Mouse (Mus musculus) heart, adult 18-20 months (tissue): ENCODE measurements around the gene Elavl2. TPM values are rescaled to one million over a fixed set of nuclear protein-coding genes. Genes with fewer than 3 reads are reported as not detected.
"Not testable (repeated sequence)": the region's sequence is repeated elsewhere in the genome, so short reads cannot be mapped to it uniquely, and the experiment has no call there.

ENCODE experiments used
- DNase-seq, 2 experiments: peaks; one replicate each; pipeline ENCODE4 v3.0.0; 2021 to 2022; ENCODE audit warnings: mixed read lengths in 1 of 2
- total RNA-seq, 2 experiments: library from RNA; stranded (reverse); gene quantifications; 2 replicates each; pipeline ENCODE4 v1.2.3; 2021

Elavl2 gene
- total RNA-seq, 2 experiments from 2014 or later: 0.50 to 0.57 TPM

DNA sequence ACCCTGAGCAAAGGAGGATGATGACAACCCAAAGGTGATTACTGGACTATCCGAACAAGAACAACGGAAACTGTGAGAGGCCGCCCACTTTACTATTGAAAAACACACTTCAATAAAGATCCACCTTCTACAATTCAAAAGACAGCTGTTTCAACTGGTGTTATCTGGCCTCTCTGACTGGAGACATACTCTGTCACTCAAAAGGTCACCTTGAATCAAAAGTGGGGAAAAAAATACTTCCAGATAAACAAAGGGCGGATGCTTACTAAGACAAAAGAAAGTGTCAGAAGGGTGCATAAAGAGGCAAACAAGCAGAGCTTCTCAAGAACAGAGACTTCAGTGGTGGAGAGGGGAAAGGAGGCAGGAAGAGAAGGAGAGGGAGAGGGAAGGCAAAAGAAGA lies 66.4 kb downstream of the Elavl2 start:
- DNase-seq: no peak

DNA sequence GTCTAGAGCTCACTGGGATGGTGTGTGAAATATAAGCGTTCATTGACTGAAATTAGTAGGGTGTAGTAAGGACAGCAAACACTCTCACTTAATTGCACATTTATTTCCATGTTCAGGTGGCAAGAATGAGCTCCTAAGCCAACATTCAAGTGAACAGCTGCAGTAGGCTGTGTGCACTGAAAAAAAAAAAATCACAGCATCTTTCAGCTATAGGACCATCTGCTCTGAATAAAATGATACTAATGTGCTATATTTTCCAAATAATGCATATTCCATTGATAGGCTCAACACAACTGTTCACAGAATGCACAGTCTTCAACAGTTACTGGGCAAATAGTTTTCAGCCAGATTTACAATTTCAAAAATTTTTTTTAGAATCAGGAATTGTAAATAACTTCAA lies 89.8 kb downstream of the Elavl2 start:
- no peak for DNase-seq

DNA sequence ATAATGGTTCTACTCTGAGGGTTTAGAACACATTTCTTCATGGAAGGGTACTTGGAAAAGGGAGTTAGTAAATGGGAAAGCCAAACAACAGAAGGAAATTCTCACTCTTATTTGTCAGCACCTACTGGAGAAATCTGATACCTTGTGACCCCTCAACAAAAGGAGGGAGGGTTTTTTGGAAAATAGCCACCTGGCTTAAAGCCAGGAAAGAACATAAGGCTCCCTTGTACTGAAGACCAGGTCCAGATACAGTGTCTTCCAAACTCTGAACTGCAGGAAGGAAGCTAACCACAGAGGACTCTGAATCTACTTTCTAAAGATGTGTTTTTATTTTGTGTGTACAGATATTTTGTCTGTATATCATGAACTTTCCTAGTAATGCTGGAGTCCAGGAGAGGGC lies 102.9 kb downstream of the Elavl2 start:
- no peak for DNase-seq

DNA sequence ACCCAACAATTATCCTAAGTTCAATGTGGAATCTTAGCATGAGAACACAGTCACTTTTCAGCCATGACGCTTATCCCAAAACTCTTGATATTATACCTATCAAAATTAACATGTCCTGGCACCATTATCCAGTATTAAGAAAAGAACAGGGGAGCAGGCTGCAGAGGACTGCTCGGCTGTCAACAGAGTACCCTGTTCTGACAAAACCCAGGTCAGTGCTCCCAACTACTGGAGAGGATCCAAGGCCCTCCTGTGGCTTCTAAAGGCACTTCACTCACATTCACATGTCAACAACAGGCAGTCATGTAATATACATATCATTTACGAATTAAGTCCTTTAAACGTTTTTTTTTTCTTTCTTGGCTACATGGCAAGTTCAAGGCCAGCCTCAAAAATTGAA lies 105.3 kb downstream of the Elavl2 start:
- DNase-seq: no peak

DNA sequence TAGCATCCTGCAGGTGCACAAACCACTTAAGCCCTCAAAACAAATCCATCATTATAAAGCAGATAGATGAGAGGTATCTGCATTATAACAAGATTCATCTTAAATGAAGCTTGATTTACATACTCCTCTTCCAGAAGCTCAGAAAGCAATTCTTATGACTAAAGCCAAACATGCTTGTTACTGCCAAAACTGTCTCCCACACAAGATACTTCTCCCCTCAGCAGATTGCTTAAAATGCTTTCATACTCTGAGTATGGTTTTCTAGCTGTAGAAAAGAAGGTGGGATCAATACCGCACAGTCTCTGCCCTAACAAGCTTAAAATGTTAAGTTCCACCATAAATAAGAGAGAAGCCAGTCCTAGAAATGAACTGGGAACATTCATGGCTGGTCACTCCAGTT lies 109.1 kb downstream of the Elavl2 start:
- no peak for DNase-seq

DNA sequence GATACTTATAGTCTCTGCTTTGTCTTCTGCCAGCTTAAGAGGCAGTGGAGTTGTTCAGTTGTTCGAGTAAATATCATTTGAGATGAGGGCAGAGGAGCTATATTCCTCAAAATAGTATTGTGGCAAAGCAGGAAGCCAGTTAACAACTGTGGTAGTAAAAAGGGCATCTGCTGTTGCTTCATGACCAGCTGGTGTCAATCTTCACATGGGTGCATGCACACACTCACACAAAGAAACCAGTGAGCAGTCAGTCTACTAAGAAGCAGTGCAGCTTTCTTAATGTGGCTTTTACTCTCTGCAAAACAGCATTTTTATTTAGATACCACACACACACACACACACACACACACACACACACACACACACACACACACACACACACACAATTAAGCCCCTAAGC lies 110.2 kb downstream of the Elavl2 start:
- no peak for DNase-seq

DNA sequence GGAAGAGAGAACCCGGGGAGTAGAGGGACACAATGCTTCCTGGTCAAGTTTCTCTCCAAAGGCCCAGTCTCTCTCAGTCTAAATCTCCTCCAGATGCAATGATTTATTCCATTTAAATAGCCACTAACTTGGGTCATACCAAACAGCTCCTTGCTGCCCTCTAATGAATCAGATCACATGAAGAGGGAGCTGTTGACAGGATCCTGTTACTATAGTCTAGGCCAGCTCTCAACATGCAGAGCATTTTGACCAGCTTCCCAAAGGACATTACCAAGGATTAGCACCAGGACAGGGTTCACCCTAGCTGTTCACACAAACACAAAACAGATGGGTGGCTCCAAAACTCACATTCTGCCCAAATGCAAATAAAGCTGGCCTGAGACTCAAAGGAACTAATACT lies 111.4 kb downstream of the Elavl2 start:
- no peak for DNase-seq

DNA sequence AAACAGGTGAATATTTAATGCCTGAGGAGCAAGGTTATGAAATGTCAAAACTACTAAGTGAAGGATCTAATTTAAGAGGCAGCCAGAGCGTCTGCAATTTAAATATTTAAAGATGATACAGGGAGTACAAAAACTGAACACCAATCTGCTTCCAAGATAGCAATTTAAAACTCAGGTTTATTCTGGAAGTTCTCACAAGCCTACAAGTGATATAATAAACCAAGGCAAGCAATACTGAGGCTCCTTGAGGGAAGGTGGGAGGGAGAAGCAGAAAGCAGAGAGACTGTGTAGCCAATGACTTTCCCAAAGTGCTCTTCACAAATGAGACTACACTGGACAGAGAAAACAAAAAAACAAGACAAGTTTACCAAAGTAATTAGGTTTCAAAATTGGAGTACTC lies 132.2 kb downstream of the Elavl2 start:
- no peak for DNase-seq

DNA sequence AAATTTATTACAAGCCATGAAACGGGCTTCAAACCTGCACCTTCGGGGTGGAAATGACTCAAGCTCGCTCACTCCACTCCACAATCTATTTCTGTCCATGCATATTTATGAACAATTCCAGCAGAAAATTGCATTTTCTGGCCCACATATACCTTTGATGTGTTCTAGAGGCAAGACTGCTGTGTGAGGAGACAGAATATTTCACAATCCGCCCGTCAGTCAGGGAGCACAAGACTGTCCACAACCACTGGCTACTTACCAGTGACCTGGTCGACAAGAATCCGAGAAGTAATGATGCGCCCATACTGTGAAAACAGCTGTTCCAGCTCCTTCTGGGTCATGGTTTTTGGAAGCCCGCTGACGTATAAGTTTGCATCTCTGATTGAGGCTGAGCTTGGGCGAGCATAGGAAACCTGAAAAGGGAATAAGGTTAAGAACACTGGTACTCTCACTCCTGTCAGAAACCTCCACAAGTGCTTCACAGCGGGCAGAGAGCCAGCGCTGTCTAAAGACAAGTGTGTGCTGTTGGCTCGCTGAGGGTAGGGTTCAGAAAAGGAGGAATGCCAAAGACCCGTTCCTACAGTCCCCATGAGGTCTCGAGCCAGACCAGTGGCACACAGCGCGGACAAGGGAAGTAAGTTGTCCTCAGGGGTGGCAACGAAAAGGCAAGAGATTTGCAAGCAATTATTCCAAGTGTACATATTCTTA lies 136.7 kb downstream of the Elavl2 start:
- DNase-seq: no peak

DNA sequence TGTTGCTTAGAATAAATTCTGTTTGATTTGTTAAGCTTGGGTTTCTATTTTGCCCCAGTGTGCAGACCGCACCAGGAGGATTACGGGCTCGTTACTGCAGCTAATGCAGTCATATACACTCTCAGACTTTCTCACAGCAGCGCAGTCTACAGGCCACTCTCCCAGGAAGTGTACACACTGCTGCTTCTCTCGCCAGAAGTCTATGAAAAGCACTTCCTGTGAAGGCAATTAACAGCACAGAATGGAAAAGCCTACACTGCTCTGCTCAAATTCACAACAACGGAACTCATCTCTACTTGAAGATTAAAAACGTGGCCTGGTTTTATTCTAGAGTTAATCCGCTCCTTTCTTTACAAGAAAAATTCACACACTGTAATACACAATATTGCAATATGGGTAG lies 137.7 kb downstream of the Elavl2 start:
- no peak for DNase-seq

DNA sequence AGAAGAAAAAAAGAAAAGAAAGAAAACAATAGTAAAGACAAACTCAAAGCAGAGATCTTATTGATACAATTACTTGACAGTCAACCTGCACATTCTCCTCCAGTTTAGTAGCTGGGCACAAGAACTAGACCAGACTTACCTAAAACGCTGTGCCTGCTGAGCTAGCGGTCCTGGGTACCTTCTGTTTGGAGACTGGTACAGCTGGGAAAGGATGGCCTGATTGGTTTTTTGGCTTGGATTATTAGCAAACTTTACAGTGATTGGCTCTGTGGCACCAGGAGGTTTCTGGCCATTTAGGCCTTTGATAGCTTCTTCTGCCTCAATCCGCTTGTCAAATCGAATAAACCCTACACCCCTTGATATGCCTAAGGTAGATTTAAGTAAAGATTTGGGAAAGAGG lies 140.0 kb downstream of the Elavl2 start:
- DNase-seq: no peak

DNA sequence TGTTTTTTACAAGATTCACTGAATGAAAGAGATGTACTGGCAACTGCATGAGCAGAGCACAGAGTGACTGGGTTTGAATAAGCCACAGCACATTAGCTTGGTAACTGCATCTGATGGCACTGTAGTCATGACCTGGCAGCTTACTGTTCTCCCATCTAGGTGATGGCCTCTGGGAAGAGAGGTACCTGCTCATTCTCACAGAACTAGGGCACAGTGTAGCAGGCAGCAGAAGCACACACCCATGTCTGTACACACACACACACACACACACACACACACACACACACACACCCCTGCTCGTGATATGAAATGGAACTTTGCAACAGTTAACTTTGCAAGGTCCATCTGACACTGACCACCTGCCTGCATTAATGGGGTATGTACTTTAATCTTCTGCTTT lies 151.9 kb downstream of the Elavl2 start:
- no peak for DNase-seq

DNA sequence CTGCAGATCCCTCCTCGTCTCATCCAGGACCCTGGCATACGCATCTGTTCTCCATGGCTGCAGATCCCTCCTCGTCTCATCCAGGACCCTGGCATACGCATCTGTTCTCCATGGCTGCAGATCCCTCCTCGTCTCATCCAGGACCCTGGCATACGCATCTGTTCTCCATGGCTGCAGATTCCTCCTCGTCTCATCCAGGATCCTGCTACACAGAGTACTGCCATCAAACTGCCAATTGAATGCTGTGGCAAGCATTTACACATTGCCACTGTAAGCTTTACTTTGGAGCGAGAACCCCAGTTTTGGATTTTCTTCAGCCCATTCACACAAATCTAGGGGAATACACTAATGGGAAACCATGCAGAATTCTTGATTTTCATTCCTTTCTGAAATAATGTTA lies 155.4 kb downstream of the Elavl2 start:
- not testable (repeated sequence) for DNase-seq

DNA sequence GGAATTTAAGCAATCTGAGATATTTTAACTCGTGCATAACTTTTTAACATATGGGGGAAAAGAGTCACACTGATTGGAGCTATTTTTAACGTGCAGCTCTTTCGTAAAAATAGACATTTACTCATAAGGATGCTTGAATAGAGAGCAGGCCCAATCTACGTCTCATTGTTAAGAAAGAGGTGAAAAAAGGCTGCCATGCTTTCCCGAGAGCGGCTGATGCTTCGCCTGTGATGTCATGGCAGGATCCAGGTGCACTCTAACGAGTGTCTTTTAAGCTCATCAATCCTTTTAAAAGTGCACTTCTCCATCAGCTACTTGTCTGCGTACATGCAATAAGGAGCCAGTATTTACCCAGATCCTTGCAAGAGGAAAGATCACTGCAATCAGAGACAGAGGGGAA lies 156.0 kb downstream of the Elavl2 start:
- DNase-seq: no peak

DNA sequence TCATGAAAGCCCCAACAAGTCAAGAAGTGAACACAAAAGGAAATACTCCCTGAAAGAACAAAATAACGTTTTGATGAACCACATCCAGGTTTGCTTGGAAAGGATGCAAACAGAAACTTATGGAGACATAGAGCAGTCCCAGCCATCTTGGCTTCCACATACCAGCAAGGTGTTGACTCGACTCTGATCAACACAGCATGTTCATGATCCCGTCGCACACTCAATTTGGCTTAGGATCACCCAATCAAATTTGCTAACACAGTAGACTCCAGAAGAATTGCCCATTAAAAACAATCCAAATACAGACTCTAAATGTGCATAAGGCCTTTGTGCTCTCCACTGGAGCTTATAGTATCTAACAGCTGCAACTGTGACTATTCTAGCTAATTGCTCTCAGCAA lies 156.7 kb downstream of the Elavl2 start:
- DNase-seq: no peak

DNA sequence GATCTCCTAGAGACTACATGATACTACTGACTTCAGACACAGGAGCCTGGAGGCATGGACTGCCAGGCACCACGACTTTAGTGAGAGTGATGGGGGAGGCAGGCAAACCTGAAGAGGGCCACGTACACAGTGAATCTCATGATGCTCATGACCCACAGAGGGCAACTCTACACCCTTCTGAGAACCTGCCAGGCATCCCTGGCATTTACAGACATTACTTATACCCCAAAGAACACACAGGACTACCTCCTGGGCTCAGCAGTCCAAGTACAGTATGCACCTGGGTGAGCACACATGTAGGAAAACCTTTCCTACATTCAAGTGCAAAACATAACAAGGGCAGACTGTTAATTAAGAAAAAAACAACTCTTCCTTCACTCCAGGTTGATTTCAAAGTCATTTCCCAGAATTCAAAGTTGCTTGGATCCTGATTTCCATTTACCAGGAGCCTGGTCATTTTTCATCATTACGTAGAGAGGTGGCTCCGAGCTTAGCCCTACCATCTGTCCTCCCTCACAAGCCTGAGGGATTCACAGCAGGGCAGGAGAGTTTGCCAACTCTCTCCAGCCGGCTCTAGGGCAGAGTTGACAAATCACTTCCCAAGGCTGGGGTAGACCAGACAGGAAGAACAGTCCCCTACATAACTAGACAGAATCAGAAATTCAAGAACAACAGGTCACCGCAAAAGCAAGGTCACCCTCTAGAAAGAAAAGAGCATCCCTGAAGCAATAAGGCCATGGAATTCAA lies 161.7 kb downstream of the Elavl2 start:
- DNase-seq: no peak

DNA sequence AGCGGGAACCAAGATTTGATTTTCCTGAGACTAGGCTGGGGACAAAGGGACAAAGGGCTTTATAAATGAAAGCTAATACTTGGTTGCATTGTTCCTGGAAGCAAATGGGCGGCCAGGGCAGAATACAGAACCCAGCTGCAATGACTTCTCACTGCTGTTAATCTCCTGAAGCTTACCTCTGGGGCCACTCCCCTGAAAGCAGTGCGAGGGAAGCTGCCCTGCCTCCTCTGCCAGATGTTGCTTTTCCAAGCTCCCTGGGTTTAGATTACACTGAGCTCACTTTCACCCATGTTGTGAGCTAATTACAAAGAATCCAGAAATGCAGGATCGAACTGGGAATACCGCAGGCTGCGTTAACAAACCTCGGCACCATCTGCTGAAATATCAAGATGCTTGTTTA lies 163.6 kb downstream of the Elavl2 start:
- no peak for DNase-seq

DNA sequence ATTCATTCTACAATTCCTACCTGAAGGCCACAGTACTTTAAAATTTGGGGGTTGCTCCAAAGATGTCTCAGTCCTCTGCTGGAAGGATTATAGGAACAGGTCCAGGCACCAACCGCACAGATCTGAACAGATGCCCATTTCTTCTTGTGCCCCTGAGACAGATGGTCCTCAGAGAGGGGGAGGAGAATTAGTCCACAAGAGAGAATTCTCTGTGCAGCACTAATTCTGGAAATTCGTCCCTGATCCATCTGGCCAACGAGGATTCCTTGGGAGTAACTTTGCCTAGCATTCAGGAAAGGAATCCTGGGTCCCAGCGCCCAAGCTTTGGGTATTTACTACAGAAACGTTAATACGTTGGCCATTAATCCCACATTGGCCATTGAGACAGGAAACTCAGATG lies 165.6 kb downstream of the Elavl2 start:
- DNase-seq: no peak

DNA sequence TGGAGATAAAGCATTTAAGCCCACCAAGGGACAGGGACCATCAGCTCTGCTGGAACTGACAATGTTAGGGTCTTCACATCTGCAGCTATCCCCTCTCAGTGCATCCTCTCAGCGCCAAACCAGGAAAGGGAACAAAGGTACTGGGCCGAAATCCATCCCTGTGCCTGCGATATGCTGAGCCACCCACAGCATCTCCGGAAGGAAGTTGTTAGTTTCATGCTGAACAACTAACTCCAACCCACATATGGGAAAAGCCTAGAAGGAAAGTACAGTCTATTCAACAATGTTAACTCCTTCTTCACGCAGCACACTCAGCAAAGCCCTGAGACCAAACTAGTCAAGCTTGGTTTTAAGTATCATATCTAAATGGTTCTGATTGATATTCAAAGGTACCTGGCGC lies 167.0 kb downstream of the Elavl2 start:
- no peak for DNase-seq

DNA sequence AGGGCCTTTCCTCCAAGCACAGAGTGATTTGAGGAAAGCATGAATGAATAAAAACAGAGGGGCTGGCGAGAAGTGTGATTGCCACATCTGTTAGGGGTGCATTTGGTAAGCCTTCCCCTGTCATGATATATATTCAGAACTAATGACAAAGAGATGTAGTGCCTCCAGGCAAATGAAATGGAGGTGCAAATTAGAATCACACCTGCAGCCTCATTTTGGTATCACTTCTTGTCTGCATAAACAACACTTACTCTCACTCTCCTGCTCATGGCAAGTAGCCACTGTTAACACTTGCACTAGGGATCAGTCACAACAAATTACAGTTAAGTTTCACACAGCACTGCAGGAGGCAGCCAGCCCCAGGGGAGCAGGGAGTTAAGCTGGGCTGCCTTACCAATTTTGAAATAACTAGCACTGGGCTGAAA lies 170.1 kb downstream of the Elavl2 start:
- DNase-seq: no peak

DNA sequence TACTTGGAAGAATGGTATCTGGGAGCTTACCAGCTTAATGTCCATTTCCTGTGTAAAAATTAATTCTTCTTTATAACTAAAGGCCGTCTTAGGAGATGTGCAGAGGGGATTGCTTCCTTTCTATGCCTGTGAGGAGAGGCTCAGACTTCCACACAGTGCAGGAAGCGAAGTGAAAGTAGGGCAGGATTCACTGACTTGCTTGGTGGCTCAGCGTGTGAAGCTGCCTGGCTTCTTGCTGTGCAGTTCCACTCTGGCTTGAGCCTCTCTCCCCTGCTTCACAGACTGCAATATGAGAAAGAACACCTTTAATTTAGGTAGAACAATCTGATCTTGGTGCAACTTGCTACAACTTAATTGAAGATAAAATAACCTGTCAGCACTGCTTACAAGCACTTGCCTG lies 172.2 kb downstream of the Elavl2 start:
- DNase-seq: no peak

DNA sequence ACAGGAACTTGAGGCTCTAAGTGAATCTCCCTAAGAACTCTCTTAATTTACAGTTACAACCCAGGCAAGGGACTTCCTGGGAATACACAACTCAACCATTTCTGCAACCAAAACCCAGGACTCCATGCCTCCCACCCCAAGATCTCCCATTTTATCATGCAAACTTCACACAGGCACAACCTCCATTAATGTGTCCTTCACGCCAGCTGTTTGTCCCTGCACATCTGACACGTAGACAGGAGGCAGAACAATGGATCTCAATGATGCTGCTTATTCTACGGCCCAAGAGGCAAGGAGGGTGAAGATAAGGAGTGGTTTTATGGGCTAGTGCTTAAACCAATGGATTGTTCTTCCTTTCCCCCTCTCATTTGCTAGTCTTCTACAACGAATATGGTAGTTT lies 176.8 kb downstream of the Elavl2 start:
- DNase-seq: no peak

DNA sequence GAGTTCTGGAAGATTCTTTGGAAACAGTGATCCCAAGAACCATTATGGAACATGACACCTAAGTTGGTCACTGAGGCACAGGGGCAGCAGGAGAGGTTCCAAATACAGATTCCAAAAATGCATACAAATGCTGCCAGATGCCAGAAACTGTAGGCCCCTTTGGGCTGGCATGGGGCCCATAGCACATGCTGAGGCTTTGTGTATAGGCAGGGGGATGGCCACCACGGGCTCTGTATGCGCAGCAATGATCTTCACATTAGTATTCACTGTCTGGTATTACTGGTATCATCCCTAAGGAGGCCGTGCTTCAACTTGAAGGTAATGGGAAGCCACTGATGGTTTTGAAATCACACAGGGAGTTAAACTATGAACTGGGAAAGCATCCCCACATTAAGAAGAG lies 181.3 kb downstream of the Elavl2 start:
- DNase-seq: no peak

DNA sequence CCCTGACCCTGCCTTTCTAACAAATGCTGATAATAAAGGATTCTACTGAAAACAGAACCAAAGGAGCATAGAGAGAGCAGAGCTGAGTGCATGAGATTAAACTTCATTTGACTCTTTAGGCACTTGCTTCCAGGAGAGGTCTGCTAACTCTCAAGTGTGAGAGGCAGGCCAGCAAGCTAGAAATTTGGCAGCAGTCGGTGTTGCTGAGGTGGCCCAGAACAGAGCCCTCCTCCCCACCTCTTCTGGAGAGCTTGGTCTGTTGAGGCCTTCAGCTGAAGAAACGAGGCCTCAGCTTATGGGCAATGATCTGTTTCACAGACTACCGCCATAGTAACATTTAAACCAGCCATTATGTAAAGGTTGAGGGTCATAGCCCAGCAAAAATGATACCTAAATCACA lies 186.7 kb downstream of the Elavl2 start:
- no peak for DNase-seq
